Mouse (Mus musculus): Measurements from ENCODE around the gene H2-M1. TPM values are rescaled to one million over a fixed set of nuclear protein-coding genes. Genes with fewer than 3 reads are reported as not detected.

H2-M1 gene
- polyA plus RNA-seq (2014; fragmentation: Nextera tagmentation; extraction: Ambion mirVana) = not detected in 2 replicates

- WGBS = 62% methylated on average over 3 of the region's 3 CpGs
These were observed at the start of gene H2-M1 for GRCm38 (mm10) chr17:36672119-36672518. TSS of gene H2-M1 (minus strand) at chr17:36672219.

GRCm38 (mm10) chr17:36697693-36698092 lies 25.7 kb upstream of the H2-M1 start:
- no peaks in the 10 kb centered on the region for H3K36me3 ChIP-seq (ENCODE audit: insufficient read depth)
- H3K9ac ChIP-seq = no peak overlapping the region
- no peak for DNase-seq
- TF ChIP-seq CTCF (IDR thresholded peaks at IDR 0.05; ENCODE audit: low read depth) = no peak
- WGBS = 52% methylated on average over 2 of the region's 2 CpGs
- no peak overlapping the region for H3K4me3 ChIP-seq (ENCODE audit: low read depth, low read length)
- H3K9me3 ChIP-seq (ENCODE audit: low read depth, low read length) = no peaks in the 10 kb centered on the region
- ATAC-seq (ENCODE audit: insufficient read depth) = no peak
- no peak overlapping the region for H3K27ac ChIP-seq (ENCODE audit: low read depth)
- H3K4me2 ChIP-seq = no peak overlapping the region
- no peaks in the 10 kb centered on the region for H3K27me3 ChIP-seq (ENCODE audit: insufficient read depth, low read length)
- H3K4me1 ChIP-seq (ENCODE audit: insufficient read depth) = no peaks in the 10 kb centered on the region

More at GRCm38 (mm10) chr17:36672119-36672518, at the start of gene H2-M1:
- Histone ChIP-seq H3K4me3 (ENCODE audit: low read depth, low read length) (no peak within 1 kb of the TSS), H3K4me1 (ENCODE audit: insufficient read depth) (no peaks in the 10 kb centered on the region), H3K4me2 (no peak within 1 kb of the TSS), H3K36me3 (ENCODE audit: insufficient read depth) (no peaks in the 10 kb centered on the region), H3K27me3 (ENCODE audit: insufficient read depth, low read length) (no peaks in the 10 kb centered on the region), H3K27ac (ENCODE audit: low read depth) (no peak within 1 kb of the TSS), H3K9me3 (ENCODE audit: low read depth, low read length) (no peaks in the 10 kb centered on the region), H3K9ac (no peak within 1 kb of the TSS)
- ATAC-seq (ENCODE audit: insufficient read depth) (no peak), DNase-seq (no peak)
- no peak for TF ChIP-seq CTCF (IDR thresholded peaks at IDR 0.05; ENCODE audit: low read depth)

GRCm38 (mm10) chr17:36642566-36642965 lies 29.5 kb downstream of the H2-M1 start, which contains the start of gene H2-M9:
TSS of gene H2-M9 (minus strand) at chr17:36642666.
- H3K9me3 ChIP-seq (ENCODE audit: low read depth, low read length) = no peaks in the 10 kb centered on the region
- no peaks in the 10 kb centered on the region for H3K36me3 ChIP-seq (ENCODE audit: insufficient read depth)
- H3K27me3 ChIP-seq (ENCODE audit: insufficient read depth, low read length) = no peaks in the 10 kb centered on the region
- 81% methylated on average over 3 of the region's 3 CpGs for WGBS
- H3K4me2 ChIP-seq = no peak within 1 kb of the TSS
- DNase-seq (no peak), ATAC-seq (ENCODE audit: insufficient read depth) (no peak)
- no peak within 1 kb of the TSS for H3K4me3 ChIP-seq (ENCODE audit: low read depth, low read length)
- H3K9ac ChIP-seq = no peak within 1 kb of the TSS
- no peak for TF ChIP-seq CTCF (IDR thresholded peaks at IDR 0.05; ENCODE audit: low read depth)
- H3K4me1 ChIP-seq (ENCODE audit: insufficient read depth) = no peaks in the 10 kb centered on the region
- H3K27ac ChIP-seq (ENCODE audit: low read depth) = no peak within 1 kb of the TSS

Other genes starting within 250 kb of the H2-M1 start
- gene H2-M10.4, start 209.9 kb downstream of the H2-M1 start, polyA plus RNA-seq (2014; fragmentation: Nextera tagmentation; extraction: Ambion mirVana) = not detected in 2 replicates
- gene H2-M11, start 125.1 kb downstream of the H2-M1 start, polyA plus RNA-seq (2014; fragmentation: Nextera tagmentation; extraction: Ambion mirVana) = not detected in 2 replicates
- not detected in 2 replicates for gene H2-M9, start 29.6 kb downstream of the H2-M1 start, polyA plus RNA-seq (2014; fragmentation: Nextera tagmentation; extraction: Ambion mirVana)
- not detected in 2 replicates for gene H2-M10.5, start 100.7 kb upstream of the H2-M1 start, polyA plus RNA-seq (2014; fragmentation: Nextera tagmentation; extraction: Ambion mirVana)
- not detected in 2 replicates for gene H2-M10.6, start 140.0 kb upstream of the H2-M1 start, polyA plus RNA-seq (2014; fragmentation: Nextera tagmentation; extraction: Ambion mirVana)
- 33.1 and 35.0 TPM in 2 replicates for gene Trim26, start 164.9 kb upstream of the H2-M1 start, polyA plus RNA-seq (2014; fragmentation: Nextera tagmentation; extraction: Ambion mirVana)
- 0.11 and 0.16 TPM in 2 replicates for gene Trim15, start 195.0 kb upstream of the H2-M1 start, polyA plus RNA-seq (2014; fragmentation: Nextera tagmentation; extraction: Ambion mirVana)
- 2.6 and 3.4 TPM in 2 replicates for gene Trim10, start 197.4 kb upstream of the H2-M1 start, polyA plus RNA-seq (2014; fragmentation: Nextera tagmentation; extraction: Ambion mirVana)
- not detected in 2 replicates for gene Trim40, start 217.9 kb upstream of the H2-M1 start, polyA plus RNA-seq (2014; fragmentation: Nextera tagmentation; extraction: Ambion mirVana)
- gene Trim31, start 225.9 kb upstream of the H2-M1 start, polyA plus RNA-seq (2014; fragmentation: Nextera tagmentation; extraction: Ambion mirVana) = 0.11 and 0.16 TPM in 2 replicates

Data from lung, embryonic 14.5 days (tissue).